Mouse (Mus musculus) cerebellum, adult 2 months (tissue): ENCODE data around the gene Ush2a. TPM values are rescaled to one million over a fixed set of nuclear protein-coding genes. Genes with fewer than 3 reads are reported as not detected.

ENCODE experiments used
- DNase-seq, 2 experiments: peaks; one replicate each; pipeline ENCODE4 v3.0.0; 2021
- H3K27ac ChIP-seq: fragments of 200-500 bp; 2 replicates; pipeline ENCODE4 v1.5.1; 2012; ENCODE audit warnings: low read length, control low read depth, inconsistent platforms; ENCODE audit not compliant: insufficient read depth
- H3K27me3 ChIP-seq: fragments of 200-500 bp; 2 replicates; pipeline ENCODE4 v1.6.1; 2012; ENCODE audit warnings: inconsistent platforms, mild to moderate bottlenecking, low read length, moderate library complexity; ENCODE audit not compliant: control insufficient read depth, insufficient read depth
- H3K4me1 ChIP-seq: fragments of 200-500 bp; 2 replicates; pipeline ENCODE4 v1.6.1; 2011; ENCODE audit warnings: low read length; ENCODE audit not compliant: control insufficient read depth, insufficient read depth
- H3K4me3 ChIP-seq: fragments of 200-500 bp; replicated peaks from 2 replicates; pipeline ENCODE3; 2011; ENCODE audit warnings: mild to moderate bottlenecking, low read depth, low read length, control low read depth; ENCODE audit not compliant: insufficient read depth
- CTCF ChIP-seq: fragments of 200-500 bp; IDR thresholded peaks from 2 replicates; pipeline ENCODE4 v1.5.1; 2011; ENCODE audit warnings: low read depth, mild to moderate bottlenecking, control low read depth, low read length, moderate library complexity, borderline replicate concordance; ENCODE audit not compliant: insufficient read depth
- POLR2A ChIP-seq: fragments of 200-500 bp; IDR thresholded peaks from 2 replicates; pipeline ENCODE4 v1.6.1; 2011; ENCODE audit warnings: low read length, control low read depth, borderline replicate concordance; ENCODE audit not compliant: insufficient read depth
- WGBS: fragments of 180-500 bp; shearing (Covaris S2); methylation state at CpG from one replicate; pipeline ENCODE4 v1.1.7; 2018; 5-methylcytosine and 5-hydroxymethylcytosine counted together
- polyA plus RNA-seq: library from polyadenylated mRNA; depleted of rRNA; stranded (reverse); fragments of >200 nt; gene quantifications from 2 replicates; pipeline ENCODE4 v1.2.3, GENCODE M21; 2012

Gene Ush2a
- polyA plus RNA-seq, 1 experiment: 0.07 TPM

DNA sequence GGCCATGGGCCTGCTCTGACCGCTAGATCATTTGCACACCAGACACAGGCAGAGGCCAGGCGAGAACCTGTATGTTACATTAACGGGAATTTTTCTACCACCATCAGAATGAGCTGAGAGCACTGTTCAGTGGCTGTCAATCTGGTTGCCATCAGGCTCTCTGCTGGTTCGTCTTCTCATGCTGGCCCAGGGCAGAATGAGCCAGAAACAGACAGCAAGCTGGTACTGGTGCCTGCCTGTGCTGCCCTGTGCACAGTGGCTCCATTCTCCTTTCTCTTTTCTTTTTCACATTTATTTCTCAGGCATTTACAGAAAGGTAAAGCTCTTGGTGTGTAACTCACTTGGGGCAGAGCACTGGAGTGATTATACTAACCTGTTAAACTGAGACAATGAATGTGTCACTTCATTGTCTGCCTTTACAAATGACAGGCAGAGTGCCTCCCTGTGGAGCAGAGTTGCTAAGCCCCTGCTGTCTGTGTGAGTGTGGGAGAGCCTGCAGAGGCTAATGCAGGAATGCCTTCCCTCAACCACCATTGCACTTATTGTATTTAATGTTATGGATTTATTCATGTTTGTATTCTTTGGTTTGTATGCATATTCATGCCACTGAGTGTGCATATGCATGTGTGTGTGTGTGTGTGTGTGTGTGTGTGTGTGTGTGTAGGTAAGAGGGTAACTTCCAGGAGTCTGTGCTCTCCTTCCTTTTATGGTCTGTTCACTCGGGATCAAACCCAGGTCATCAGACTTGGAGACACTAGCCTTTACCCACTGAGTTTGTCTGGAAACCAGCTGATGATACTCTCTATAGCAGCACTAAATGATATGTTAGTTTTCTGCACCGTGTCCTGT, 1.3 kb upstream of the Ush2a start:
- TF ChIP-seq CTCF: no peak
- WGBS: 69% methylated on average over 6 of the region's 6 CpGs
- H3K4me1 ChIP-seq: no peaks in the 10 kb centered on the region

GRCm38 (mm10) chr1:188267127-188267722, 5.4 kb downstream of the Ush2a start:
- no peaks in the 10 kb centered on the region; the same call in 1 of the 2 replicates for H3K27me3 ChIP-seq
- H3K4me1 ChIP-seq: no peaks in the 10 kb centered on the region
- no peak overlapping the region for H3K4me3 ChIP-seq
- TF ChIP-seq POLR2A (no peak), CTCF (no peak)
- WGBS: 72% methylated on average over 11 of the region's 11 CpGs
- DNase-seq: no peak
- no peak overlapping the region for H3K27ac ChIP-seq

More for the DNA sequence above, 1.3 kb upstream of the Ush2a start:
- H3K4me3 ChIP-seq: no peak overlapping the region
- no peaks in the 10 kb centered on the region for H3K27me3 ChIP-seq
- DNase-seq: no peak
- no peak overlapping the region for H3K27ac ChIP-seq

GRCm38 (mm10) chr1:188269071-188269470, 7.2 kb downstream of the Ush2a start:
- TF ChIP-seq POLR2A (no peak), CTCF (no peak)
- Histone ChIP-seq H3K4me3 (no peak overlapping the region), H3K27ac (no peak overlapping the region), H3K4me1 (no peaks in the 10 kb centered on the region), H3K27me3 (no peaks in the 10 kb centered on the region; the same call in 1 of the 2 replicates)
- WGBS: 87% methylated on average over 6 of the region's 6 CpGs
- no peak for DNase-seq

DNA sequence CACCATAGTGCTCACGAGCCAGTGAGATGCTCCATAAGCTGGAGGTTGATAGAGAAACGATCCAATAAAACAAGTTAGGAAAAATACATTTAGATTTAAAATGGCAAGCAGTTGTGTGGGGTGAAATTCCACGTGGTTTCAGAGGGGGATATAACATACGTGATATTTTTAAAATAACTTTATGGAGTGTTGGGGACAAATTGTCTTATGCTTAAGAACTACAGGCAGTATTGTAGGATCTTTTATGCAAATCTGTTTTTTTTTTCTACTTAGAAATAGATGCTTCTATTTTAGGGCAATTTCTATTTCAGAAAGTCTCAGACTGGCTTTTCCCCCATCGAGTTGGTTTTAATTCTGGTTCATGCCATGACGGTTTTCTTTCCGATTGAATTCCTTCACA, 51.5 kb downstream of the Ush2a start:
- no peak for DNase-seq
- no peak overlapping the region for H3K4me3 ChIP-seq
- H3K27ac ChIP-seq: no peak overlapping the region
- H3K4me1 ChIP-seq: no peaks in the 10 kb centered on the region
- 92% methylated on average over 7 of the region's 7 CpGs for WGBS
- no peaks in the 10 kb centered on the region for H3K27me3 ChIP-seq
- TF ChIP-seq CTCF (no peak), POLR2A (no peak)

DNA sequence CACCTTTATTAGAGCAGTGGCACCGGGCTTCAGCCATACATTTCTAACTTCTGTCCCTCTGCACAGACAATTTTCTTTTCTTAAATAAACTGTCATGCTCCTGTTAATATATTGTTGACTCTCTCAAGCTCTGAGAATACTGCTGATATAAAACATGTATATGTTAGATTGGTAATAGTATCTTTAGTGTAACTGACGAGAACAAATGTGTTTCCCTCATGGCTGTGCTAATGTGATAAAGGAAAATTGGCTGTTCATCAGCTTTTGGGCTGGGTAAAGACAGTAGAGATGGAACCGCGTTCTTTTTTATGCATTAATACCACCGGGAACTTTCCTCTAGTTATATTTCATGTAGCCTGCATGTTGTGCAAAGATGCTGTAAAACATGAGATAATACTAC, 54.8 kb downstream of the Ush2a start:
- 89% methylated on average over 5 of the region's 5 CpGs for WGBS
- DNase-seq: no peak
- Histone ChIP-seq H3K4me1 (no peaks in the 10 kb centered on the region), H3K27me3 (no peaks in the 10 kb centered on the region), H3K4me3 (no peak overlapping the region), H3K27ac (no peak overlapping the region)
- no peak for TF ChIP-seq POLR2A
- TF ChIP-seq CTCF: no peak

DNA sequence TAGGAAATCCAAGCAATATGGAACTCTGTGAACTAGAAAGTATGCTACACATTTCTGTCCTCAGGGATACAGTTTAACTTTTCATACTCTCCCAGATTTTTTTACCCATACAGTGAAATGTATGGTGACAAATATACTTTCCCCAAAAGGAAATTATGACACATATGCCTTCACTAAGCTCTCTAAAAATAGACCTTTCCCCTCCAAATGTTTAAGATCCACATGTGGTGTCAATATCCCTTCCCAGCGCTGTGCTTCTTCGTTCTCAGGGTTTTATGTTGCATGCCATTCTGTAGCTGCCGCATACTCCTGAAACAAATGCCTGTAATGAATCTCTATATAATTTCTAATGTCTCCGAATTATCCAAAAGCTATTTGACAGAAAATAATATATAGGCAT, 58.4 kb downstream of the Ush2a start:
- Histone ChIP-seq H3K4me1 (no peaks in the 10 kb centered on the region), H3K27ac (no peak overlapping the region), H3K4me3 (no peak overlapping the region), H3K27me3 (no peaks in the 10 kb centered on the region)
- no peak for DNase-seq
- WGBS: 93% methylated on average over 4 of the region's 4 CpGs
- TF ChIP-seq CTCF (no peak), POLR2A (no peak)

- H3K27ac ChIP-seq: no peak overlapping the region
- no peaks in the 10 kb centered on the region for H3K27me3 ChIP-seq
- DNase-seq: no peak
- H3K4me3 ChIP-seq: no peak overlapping the region
- no peaks in the 10 kb centered on the region for H3K4me1 ChIP-seq
- 89% methylated on average over 7 of the region's 7 CpGs for WGBS
- TF ChIP-seq CTCF: no peak
- TF ChIP-seq POLR2A: no peak
These were observed 59.7 kb downstream of the Ush2a start for GRCm38 (mm10) chr1:188321534-188321933.

DNA sequence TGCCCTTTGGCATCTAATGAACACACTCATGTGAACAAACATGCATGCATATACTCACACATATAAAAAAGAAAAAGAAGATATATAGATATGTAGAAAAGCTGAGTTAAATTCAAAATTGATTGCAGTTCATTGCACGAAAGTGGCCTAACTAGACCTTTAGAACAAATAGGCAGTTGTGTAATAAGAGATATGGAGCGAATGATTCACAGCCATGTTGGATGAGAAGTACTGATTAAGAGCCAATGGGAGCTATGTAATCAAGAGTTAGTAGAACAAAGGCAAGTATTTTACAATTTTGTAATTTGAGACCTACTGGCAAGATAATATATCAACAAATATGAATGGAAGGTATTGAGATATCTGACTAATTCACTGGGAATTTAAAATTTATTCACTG, 68.6 kb downstream of the Ush2a start:
- 96% methylated on average over 2 of the region's 2 CpGs for WGBS
- H3K27me3 ChIP-seq: no peaks in the 10 kb centered on the region; the same call in 1 of the 2 replicates
- TF ChIP-seq POLR2A (no peak), CTCF (no peak)
- H3K4me3 ChIP-seq: no peak overlapping the region
- DNase-seq: no peak
- no peak overlapping the region for H3K27ac ChIP-seq
- peaks cover 6% of the 10 kb centered on the region for H3K4me1 ChIP-seq
